Mouse (Mus musculus) A20 (cell line): ENCODE data around the gene Vps25.
A peak's percentile ranks its signal among the peaks of the same experiment; 100 is the strongest.

Source experiments
- DNase-seq: peaks from one replicate; pipeline ENCODE4 v3.0.0-alpha.2; 2011; ENCODE audit warnings: low read depth, low spot score

Vps25 gene

DNA sequence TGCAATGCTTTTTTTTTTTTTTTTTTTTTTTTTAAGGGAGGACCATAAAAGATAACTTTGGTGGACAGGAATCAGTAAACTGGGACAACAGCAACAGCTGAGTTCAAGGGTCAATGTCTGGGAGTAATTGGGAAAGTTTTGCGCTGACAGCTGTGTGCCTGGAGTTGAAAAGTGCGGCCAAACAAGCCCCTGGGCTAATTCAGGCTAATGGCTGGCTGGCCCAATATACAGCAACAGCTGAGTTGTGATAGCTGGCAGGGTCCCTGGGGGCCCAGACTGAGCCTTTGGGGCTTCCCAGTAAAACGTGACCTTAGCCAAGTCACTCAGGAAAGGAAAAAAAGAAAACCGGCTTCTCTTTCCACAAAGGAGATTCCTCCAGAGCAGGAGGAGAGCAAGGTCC, 8.4 kb upstream of the Vps25 start:
- DNase-seq: no peak

GRCm38 (mm10) chr11:101245855-101246701, 7.4 kb upstream of the Vps25 start, which contains the start of gene Ramp2:
Gene Ramp2 (plus strand): TSS chr11:101246028.
- no peak for DNase-seq

GRCm38 (mm10) chr11:101246702-101247012, 6.8 kb upstream of the Vps25 start:
- no peak for DNase-seq

- no peak for DNase-seq
Measured at GRCm38 (mm10) chr11:101247521-101248030, 5.9 kb upstream of the Vps25 start.

GRCm38 (mm10) chr11:101248258-101248994, 5.1 kb upstream of the Vps25 start:
- DNase-seq: peak; percentile 72

DNA sequence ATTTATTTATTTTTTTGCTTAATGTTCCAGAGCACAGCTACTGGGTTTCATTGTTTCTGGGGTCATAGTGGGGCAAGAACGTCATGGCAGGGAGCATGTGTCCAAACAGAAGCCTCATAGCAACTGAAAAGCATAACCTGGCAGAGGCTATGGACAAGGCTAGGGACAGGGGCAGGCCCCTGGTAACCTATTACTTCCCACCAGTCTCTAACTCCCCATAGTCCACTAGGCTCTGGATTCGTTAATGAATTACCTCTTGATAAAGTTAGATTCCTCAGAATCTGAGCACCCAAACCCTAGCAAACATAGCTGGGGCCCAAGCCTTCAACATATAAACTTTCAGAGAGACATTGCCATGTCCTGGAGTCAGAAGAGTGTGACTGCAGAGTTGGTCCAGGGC, 2.5 kb upstream of the Vps25 start:
- DNase-seq: no peak

DNA sequence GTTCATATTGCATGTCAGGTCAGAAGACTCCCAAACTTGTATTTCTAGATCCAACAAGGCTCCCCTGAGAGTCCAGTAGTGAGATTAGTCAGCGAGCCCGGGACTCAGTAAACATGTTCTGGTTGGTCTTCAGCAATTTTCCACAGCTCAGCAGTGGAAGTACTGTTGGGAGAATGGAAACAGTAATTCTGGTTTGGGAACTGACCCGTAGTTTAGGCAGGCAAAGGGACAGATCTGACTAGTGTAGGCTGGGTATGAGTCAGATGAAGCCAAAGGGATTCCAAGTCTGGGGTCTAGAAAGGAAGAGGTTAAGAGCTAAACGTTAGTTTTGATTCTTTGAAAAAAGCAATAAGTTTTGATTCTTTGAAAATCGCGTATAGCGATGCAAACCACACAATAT, 566 bp upstream of the Vps25 start:
- DNase-seq: peak; percentile 71

DNA sequence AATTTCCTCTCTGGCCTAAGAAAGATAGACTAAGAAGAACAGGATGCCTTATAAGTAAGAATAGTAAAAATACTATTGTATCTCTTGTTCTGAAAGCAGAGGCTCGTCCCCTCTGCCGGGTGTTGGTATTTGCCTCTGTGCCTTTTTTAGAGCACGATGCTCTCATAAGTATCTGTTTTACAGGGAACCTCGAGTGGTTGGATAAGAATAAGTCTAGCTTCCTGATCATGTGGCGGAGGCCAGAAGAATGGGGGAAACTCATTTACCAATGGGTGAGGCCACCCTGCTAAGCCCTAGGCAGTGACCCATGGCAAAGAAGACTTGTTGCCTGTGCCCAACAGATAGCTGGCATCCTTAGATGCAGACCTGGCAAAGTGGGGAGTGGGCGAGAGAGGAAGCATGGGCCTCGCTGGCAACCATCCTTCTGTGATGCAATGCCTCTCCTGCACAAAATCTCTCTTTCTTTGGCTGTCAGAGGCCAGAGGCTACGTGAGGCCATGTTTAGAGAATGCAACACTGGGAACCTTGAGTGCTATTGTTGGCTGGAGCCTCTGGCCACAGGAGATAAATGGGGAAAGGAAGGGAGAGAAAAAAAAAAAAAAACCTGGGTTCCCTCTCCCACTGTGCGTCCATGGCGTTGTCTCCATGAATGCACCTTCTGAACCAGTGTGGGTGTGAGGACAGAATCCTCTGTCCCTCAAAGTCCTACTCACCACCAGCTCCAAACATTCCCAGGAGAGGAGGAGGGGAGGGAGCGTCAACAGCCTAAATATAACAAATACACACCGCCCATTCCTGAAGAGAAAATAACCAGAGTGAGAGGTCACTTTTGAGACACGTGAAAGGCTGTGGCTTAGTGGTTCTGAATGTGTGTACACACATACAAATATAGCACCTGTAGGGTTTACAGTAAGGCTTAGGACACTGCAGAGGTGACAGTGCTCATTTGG, 2.6 kb downstream of the Vps25 start:
- DNase-seq: no peak

GRCm38 (mm10) chr11:101259261-101259712, 5.8 kb downstream of the Vps25 start:
- DNase-seq: no peak

- peak; percentile 61 for DNase-seq
Measured at GRCm38 (mm10) chr11:101259948-101260825, 6.7 kb downstream of the Vps25 start, which contains the start of gene Wnk4. Gene Wnk4 (plus strand): TSS chr11:101260567.

DNA sequence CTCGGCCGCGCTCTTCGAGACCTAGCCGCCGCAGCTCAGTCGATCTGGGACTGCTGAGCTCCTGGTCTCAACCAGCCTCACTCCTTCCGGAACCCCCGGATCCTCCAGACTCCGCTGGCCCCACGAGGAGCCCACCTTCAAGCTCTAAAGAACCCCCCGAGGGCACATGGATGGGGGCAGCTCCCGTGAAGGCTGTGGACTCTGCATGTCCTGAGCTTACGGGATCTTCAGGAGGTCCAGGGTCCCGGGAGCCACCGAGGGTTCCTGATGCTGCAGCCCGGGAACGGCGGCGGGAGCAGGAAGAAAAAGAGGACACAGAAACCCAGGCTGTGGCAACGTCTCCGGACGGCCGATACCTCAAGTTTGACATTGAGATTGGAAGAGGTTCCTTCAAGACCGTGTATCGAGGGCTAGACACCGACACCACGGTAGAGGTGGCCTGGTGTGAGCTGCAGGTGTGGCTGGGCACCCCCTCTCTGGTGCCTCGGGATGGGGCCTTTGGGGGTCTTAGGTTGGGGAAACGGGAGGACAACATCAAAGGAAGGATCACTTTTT, 7.4 kb downstream of the Vps25 start:
- no peak for DNase-seq

DNA sequence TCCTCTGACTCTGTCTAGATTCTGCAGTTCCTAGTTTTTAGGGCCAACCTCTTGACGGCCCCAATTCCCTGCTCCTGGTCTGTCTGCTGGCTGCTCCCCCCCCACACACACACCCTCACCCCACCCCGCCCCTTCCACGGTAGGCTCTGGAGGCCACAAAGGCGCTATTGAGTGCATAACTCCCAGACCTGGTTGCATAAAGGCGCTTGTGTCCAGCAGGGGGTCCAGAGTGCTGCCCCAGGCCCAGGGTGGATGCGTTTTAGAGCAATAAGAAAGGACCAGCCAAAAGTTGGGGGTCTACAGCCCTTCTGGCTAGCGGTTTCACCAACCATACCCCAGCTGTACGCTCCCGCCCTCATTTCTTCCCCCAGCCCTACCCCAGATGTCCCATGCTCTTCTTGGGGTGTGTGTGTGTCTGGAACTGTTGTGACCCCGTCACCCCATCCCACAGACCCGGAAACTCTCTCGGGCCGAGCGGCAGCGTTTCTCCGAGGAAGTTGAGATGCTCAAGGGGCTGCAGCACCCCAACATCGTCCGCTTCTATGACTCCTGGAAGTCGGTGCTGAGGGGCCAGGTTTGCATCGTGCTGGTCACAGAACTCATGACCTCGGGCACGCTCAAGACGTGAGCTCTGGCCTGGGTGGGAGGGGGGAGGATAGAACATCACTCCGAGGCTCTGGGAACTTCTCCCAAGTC, 8.9 kb downstream of the Vps25 start:
- no peak for DNase-seq

DNA sequence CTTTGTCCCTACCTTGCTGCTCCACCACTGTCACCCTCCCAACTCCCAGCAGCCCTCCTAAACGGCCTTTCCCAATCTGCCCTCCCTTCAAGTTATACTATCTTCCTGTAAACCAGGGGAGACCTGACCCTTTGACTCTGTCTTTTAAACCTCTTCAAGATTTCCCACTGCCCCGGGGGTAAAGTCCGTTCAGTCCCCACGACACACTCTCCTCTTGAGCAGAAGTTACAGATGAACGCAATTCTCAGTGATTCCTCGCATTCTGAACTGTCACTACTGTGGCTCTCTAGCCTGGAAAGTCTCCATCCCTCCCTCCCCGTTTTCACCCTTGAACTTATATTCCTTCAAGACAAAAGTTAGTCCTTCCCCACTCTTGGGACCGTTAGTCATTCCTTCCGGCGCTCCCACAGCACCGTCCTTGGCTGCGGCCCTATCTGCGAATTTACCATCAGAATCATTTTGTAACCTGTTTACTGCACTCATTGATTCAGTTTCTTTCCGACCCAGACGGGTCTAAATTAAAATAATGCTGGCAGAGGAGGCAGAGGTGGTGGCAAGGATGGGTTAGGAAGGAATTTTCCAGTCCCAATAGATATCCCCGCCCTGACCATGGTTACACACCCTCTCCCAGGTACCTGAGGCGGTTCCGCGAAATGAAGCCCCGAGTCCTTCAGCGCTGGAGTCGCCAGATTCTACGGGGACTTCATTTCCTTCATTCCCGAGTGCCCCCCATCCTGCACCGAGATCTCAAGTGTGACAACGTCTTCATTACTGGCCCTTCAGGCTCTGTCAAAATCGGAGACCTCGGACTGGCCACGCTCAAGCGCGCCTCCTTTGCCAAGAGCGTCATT, 9.9 kb downstream of the Vps25 start:
- no peak for DNase-seq

DNA sequence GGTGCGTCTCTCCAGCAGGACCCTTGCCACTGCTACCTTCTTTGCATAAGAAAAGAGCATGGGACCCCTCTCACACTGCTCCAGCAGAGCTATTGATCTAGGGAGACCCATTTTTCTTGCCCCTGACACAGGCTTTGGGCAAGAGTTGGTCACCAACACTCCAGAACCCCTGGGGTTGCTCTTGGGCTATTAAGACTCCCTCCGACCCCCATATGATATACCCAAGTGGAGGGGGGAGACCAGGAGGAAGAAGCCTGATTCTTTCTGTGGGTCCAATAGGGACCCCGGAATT, 10.4 kb downstream of the Vps25 start:
- no peak for DNase-seq

DNA sequence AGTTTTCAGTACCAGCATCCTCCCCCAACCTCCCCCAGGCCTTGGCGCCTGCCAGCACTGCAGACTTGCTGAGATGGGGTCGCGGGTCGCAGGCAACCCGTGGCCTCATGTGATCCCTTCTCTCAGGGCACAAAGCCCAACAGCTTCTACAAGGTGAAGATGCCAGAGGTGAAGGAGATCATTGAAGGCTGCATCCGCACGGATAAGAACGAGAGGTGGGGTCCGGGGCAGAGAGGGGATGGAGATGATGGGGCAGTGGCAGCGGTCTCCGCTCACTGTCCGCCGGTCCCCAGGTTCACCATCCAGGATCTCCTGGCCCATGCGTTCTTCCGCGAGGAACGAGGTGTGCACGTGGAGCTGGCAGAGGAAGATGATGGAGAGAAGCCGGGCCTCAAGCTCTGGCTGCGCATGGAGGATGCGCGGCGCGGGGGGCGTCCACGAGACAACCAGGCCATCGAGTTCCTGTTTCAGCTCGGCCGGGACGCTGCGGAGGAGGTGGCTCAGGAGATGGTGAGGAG, 11.5 kb downstream of the Vps25 start:
- no peak for DNase-seq

DNA sequence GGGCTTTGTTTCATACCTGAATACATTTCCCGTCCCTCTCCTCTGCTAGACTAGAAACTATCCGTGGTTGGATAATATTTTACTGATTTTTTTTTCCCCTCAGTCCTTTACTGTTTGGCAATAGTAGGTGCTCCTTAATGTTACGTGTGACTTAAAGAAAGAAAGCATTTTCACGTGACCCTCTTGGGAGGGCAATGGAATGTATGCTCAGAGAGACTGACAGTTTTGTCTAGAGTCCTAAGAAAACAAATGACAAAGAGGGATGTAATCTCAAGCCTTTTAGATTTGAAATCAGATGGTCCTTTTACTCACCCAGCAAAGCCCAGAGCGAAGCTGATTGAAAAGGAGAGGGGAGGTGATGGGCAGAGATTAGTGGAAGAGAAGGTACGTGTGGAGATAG, 12.4 kb downstream of the Vps25 start:
- no peak for DNase-seq

- no peak for DNase-seq
Measured at GRCm38 (mm10) chr11:101269577-101270116, 16.1 kb downstream of the Vps25 start.

GRCm38 (mm10) chr11:101272446-101272845, 18.9 kb downstream of the Vps25 start:
- DNase-seq: no peak
